Mouse (Mus musculus): ENCODE data around the gene Otulin. TPM values are rescaled to one million over a fixed set of nuclear protein-coding genes. Genes with fewer than 3 reads are reported as not detected.

Otulin gene
- polyA plus RNA-seq, 1 experiment from 2014 or later: 41.3 TPM

GRCm38 (mm10) chr15:27525233-27526005, 105.1 kb downstream of the Otulin start:
- Histone ChIP-seq H3K4me3 (ENCODE audit: low read length) (no peak overlapping the region), H3K9ac (ENCODE audit: low read depth, low read length) (no peak overlapping the region), H3K4me1 (ENCODE audit: control insufficient read depth, insufficient read depth, low read length) (peaks cover 3% of the 10 kb centered on the region; the same call in 1 of the 2 replicates), H3K36me3 (ENCODE audit: control insufficient read depth, insufficient read depth, low read length) (no peaks in the 10 kb centered on the region), H3K27ac (ENCODE audit: low read depth, low read length) (no peak overlapping the region), H3K27me3 (ENCODE audit: control insufficient read depth, insufficient read depth, low read length) (no peaks in the 10 kb centered on the region), H3K9me3 (ENCODE audit: control insufficient read depth, low read length) (no peaks in the 10 kb centered on the region), H3K4me2 (replicated peaks; ENCODE audit: low read depth, low read length) (no peak overlapping the region)
- 65% methylated on average over 12 of the region's 12 CpGs for WGBS
- no peak for ATAC-seq (ENCODE audit: low FRiP score, low TSS enrichment)

GRCm38 (mm10) chr15:27519857-27520256, 110.6 kb downstream of the Otulin start:
- Histone ChIP-seq H3K27me3 (ENCODE audit: control insufficient read depth, insufficient read depth, low read length) (no peaks in the 10 kb centered on the region), H3K4me3 (ENCODE audit: low read length) (no peak overlapping the region), H3K4me1 (ENCODE audit: control insufficient read depth, insufficient read depth, low read length) (peaks cover 1% of the 10 kb centered on the region; the same call in 1 of the 2 replicates), H3K4me2 (replicated peaks; ENCODE audit: low read depth, low read length) (no peak overlapping the region), H3K36me3 (ENCODE audit: control insufficient read depth, insufficient read depth, low read length) (no peaks in the 10 kb centered on the region), H3K27ac (ENCODE audit: low read depth, low read length) (no peak overlapping the region), H3K9ac (ENCODE audit: low read depth, low read length) (no peak overlapping the region), H3K9me3 (ENCODE audit: control insufficient read depth, low read length) (no peaks in the 10 kb centered on the region)
- ATAC-seq (ENCODE audit: low FRiP score, low TSS enrichment): no peak
- WGBS: 93% methylated on average over 7 of the region's 7 CpGs

GRCm38 (mm10) chr15:27518026-27518425, 112.5 kb downstream of the Otulin start:
- H3K27ac ChIP-seq (ENCODE audit: low read depth, low read length): no peak overlapping the region
- H3K9ac ChIP-seq (ENCODE audit: low read depth, low read length): no peak overlapping the region
- no peaks in the 10 kb centered on the region for H3K9me3 ChIP-seq (ENCODE audit: control insufficient read depth, low read length)
- 80% methylated on average over 8 of the region's 8 CpGs for WGBS
- no peak overlapping the region for H3K4me3 ChIP-seq (ENCODE audit: low read length)
- ATAC-seq (ENCODE audit: low FRiP score, low TSS enrichment): no peak
- H3K4me1 ChIP-seq (ENCODE audit: control insufficient read depth, insufficient read depth, low read length): no peaks in the 10 kb centered on the region
- H3K36me3 ChIP-seq (ENCODE audit: control insufficient read depth, insufficient read depth, low read length): no peaks in the 10 kb centered on the region
- no peaks in the 10 kb centered on the region for H3K27me3 ChIP-seq (ENCODE audit: control insufficient read depth, insufficient read depth, low read length)
- no peak overlapping the region for H3K4me2 ChIP-seq (replicated peaks; ENCODE audit: low read depth, low read length)

DNA sequence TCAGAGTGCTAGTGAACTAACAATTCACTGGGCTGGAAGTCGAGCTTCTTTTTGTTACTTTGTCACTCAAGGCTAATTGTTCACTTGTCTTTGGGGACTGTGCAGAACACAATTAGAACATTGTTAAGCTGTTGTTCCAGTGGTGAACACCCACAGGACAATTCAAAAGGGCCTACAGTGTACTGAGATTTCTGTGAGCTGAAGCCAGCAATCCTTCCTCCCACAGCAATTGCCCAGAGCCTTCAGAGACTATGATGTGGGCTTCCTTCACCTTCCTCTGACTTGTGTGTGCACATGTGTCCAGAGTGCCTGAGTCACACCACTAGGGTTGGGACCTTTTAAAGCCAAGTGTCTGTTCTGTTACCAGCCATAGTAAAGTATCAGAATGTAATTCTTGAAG, 113.6 kb downstream of the Otulin start:
- no peaks in the 10 kb centered on the region for H3K9me3 ChIP-seq (ENCODE audit: control insufficient read depth, low read length)
- H3K27me3 ChIP-seq (ENCODE audit: control insufficient read depth, insufficient read depth, low read length): no peaks in the 10 kb centered on the region; the same call in 1 of the 2 replicates
- ATAC-seq (ENCODE audit: low FRiP score, low TSS enrichment): no peak
- WGBS: 59% methylated on average over 1 of the region's 1 CpGs
- H3K4me2 ChIP-seq (replicated peaks; ENCODE audit: low read depth, low read length): no peak overlapping the region
- H3K4me1 ChIP-seq (ENCODE audit: control insufficient read depth, insufficient read depth, low read length): no peaks in the 10 kb centered on the region
- no peak overlapping the region for H3K27ac ChIP-seq (ENCODE audit: low read depth, low read length)
- H3K36me3 ChIP-seq (ENCODE audit: control insufficient read depth, insufficient read depth, low read length): no peaks in the 10 kb centered on the region
- no peak overlapping the region for H3K9ac ChIP-seq (ENCODE audit: low read depth, low read length)
- no peak overlapping the region for H3K4me3 ChIP-seq (ENCODE audit: low read length)

DNA sequence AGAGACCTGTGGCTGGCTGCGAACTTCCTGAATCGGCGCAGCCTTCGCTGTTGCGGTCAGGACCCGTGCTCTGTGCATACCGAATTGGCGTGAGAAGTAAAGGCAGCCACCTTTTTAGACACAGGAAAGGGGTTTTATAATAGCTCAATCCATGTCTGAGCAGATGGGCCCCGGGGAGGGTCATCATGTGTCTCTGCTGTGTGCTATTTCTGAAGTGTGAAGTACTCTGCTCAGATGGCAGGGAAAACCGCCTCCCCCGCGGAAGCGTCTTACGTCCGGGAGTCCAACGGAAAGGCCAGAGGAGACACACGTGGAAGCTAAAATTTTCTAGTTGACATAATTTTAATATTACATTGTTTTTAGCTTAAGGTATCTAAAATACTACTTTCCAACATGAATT, 121.5 kb downstream of the Otulin start:
- H3K4me1 ChIP-seq (ENCODE audit: control insufficient read depth, insufficient read depth, low read length): peaks cover 2% of the 10 kb centered on the region
- H3K27me3 ChIP-seq (ENCODE audit: control insufficient read depth, insufficient read depth, low read length): no peaks in the 10 kb centered on the region; the same call in 1 of the 2 replicates
- no peak for ATAC-seq (ENCODE audit: low FRiP score, low TSS enrichment)
- H3K9ac ChIP-seq (ENCODE audit: low read depth, low read length): no peak overlapping the region
- 88% methylated on average over 17 of the region's 17 CpGs for WGBS
- H3K4me3 ChIP-seq (ENCODE audit: low read length): no peak overlapping the region
- no peaks in the 10 kb centered on the region for H3K9me3 ChIP-seq (ENCODE audit: control insufficient read depth, low read length)
- no peak overlapping the region for H3K27ac ChIP-seq (ENCODE audit: low read depth, low read length)
- H3K36me3 ChIP-seq (ENCODE audit: control insufficient read depth, insufficient read depth, low read length): no peaks in the 10 kb centered on the region
- no peak overlapping the region for H3K4me2 ChIP-seq (replicated peaks; ENCODE audit: low read depth, low read length)

GRCm38 (mm10) chr15:27508169-27508568, 122.3 kb downstream of the Otulin start:
- Histone ChIP-seq H3K36me3 (ENCODE audit: control insufficient read depth, insufficient read depth, low read length) (no peaks in the 10 kb centered on the region), H3K4me2 (replicated peaks; ENCODE audit: low read depth, low read length) (no peak overlapping the region), H3K4me3 (ENCODE audit: low read length) (no peak overlapping the region), H3K27me3 (ENCODE audit: control insufficient read depth, insufficient read depth, low read length) (no peaks in the 10 kb centered on the region; the same call in 1 of the 2 replicates), H3K27ac (ENCODE audit: low read depth, low read length) (no peak overlapping the region), H3K9me3 (ENCODE audit: control insufficient read depth, low read length) (no peaks in the 10 kb centered on the region), H3K4me1 (ENCODE audit: control insufficient read depth, insufficient read depth, low read length) (peaks cover 5% of the 10 kb centered on the region), H3K9ac (ENCODE audit: low read depth, low read length) (no peak overlapping the region)
- no peak for ATAC-seq (ENCODE audit: low FRiP score, low TSS enrichment)
- 91% methylated on average over 7 of the region's 7 CpGs for WGBS

DNA sequence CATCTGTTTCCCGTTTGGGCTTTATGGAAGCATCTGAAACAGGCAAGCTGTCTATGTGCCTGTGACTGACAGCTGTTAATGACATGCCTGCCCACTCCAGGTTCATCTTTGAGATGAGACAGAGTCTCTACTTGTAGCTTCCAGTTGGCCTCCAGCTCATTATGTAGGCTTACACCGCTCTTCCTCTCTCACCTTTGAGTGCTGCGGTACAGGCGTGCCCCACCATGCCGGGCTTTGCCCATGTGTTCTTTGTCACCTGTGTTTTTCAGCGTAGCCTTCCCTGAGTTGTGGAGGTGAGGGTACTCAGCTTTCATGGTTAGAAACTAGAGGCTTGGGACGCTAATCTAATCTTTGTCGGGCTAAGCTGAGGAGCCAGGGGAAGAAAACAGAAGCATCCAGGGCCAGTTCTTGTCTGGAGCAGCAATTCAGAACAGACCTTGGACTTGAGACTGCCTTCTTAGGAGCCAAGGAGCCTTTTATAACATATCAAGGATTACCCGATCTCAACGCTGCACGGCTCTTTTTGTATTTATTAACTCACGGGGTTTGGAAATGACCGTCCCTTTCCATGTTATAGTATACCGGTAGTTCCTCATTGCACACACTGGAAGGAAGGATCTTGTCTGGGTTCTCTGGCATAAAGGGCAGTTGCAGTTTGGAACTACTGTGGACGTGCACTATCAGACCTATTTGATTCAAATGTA, 123.4 kb downstream of the Otulin start:
- no peak overlapping the region for H3K4me3 ChIP-seq (ENCODE audit: low read length)
- H3K36me3 ChIP-seq (ENCODE audit: control insufficient read depth, insufficient read depth, low read length): no peaks in the 10 kb centered on the region
- no peaks in the 10 kb centered on the region for H3K9me3 ChIP-seq (ENCODE audit: control insufficient read depth, low read length)
- ATAC-seq (ENCODE audit: low FRiP score, low TSS enrichment): no peak
- WGBS: 90% methylated on average over 15 of the region's 15 CpGs
- H3K27ac ChIP-seq (ENCODE audit: low read depth, low read length): no peak overlapping the region
- H3K27me3 ChIP-seq (ENCODE audit: control insufficient read depth, insufficient read depth, low read length): no peaks in the 10 kb centered on the region
- H3K4me1 ChIP-seq (ENCODE audit: control insufficient read depth, insufficient read depth, low read length): peaks cover 5% of the 10 kb centered on the region
- H3K9ac ChIP-seq (ENCODE audit: low read depth, low read length): no peak overlapping the region
- no peak overlapping the region for H3K4me2 ChIP-seq (replicated peaks; ENCODE audit: low read depth, low read length)

GRCm38 (mm10) chr15:27506127-27506886, 124.2 kb downstream of the Otulin start:
- Histone ChIP-seq H3K27ac (ENCODE audit: low read depth, low read length) (no peak overlapping the region), H3K4me2 (replicated peaks; ENCODE audit: low read depth, low read length) (no peak overlapping the region), H3K9ac (ENCODE audit: low read depth, low read length) (no peak overlapping the region), H3K27me3 (ENCODE audit: control insufficient read depth, insufficient read depth, low read length) (no peaks in the 10 kb centered on the region), H3K4me1 (ENCODE audit: control insufficient read depth, insufficient read depth, low read length) (peaks cover 5% of the 10 kb centered on the region), H3K36me3 (ENCODE audit: control insufficient read depth, insufficient read depth, low read length) (no peaks in the 10 kb centered on the region), H3K4me3 (ENCODE audit: low read length) (no peak overlapping the region), H3K9me3 (ENCODE audit: control insufficient read depth, low read length) (no peaks in the 10 kb centered on the region)
- 66% methylated on average over 5 of the region's 5 CpGs for WGBS
- ATAC-seq (ENCODE audit: low FRiP score, low TSS enrichment): no peak; the same call in 1 of the 2 replicates
